Mouse (Mus musculus) liver, embryonic 12.5 days (tissue): ENCODE measurements around the gene Gtf2i. TPM values are rescaled to one million over a fixed set of nuclear protein-coding genes. Genes with fewer than 3 reads are reported as not detected.

ENCODE experiments used
- ATAC-seq: fragments of 200-750 bp; cut with Nextera tagmentation; 2 replicates; pipeline ENCODE4 v1.8.0; 2017; ENCODE audit warnings: moderate number of reproducible peaks, mild to moderate bottlenecking, moderate library complexity
- H3K27ac ChIP-seq: fragments of 300-500 bp; sonication (generic); 2 replicates; pipeline ENCODE4 v1.5.1; 2016; ENCODE audit warnings: mild to moderate bottlenecking
- H3K27me3 ChIP-seq: fragments of 300-500 bp; sonication (generic); replicated peaks from 2 replicates; pipeline ENCODE4 v1.6.1; 2016; ENCODE audit warnings: mild to moderate bottlenecking, moderate library complexity
- H3K36me3 ChIP-seq: fragments of 300-500 bp; sonication (generic); 2 replicates; pipeline ENCODE4 v1.6.1; 2016; ENCODE audit warnings: mild to moderate bottlenecking, moderate library complexity
- H3K4me1 ChIP-seq: fragments of 300-500 bp; sonication (generic); 2 replicates; pipeline ENCODE4 v1.6.1; 2016
- H3K4me2 ChIP-seq: fragments of 300-500 bp; sonication (generic); 2 replicates; pipeline ENCODE4 v1.6.1; 2016; ENCODE audit warnings: mild to moderate bottlenecking, moderate library complexity
- H3K4me3 ChIP-seq: fragments of 300-500 bp; sonication (generic); 2 replicates; pipeline ENCODE4 v1.5.1; 2016; ENCODE audit warnings: mild to moderate bottlenecking, moderate library complexity
- H3K9ac ChIP-seq: fragments of 300-500 bp; sonication (generic); 2 replicates; pipeline ENCODE4 v1.6.1; 2016; ENCODE audit warnings: mild to moderate bottlenecking, moderate library complexity
- H3K9me3 ChIP-seq: fragments of 300-500 bp; sonication (generic); replicated peaks from 2 replicates; pipeline ENCODE4 v1.6.1; 2016; ENCODE audit warnings: mild to moderate bottlenecking, moderate library complexity
- WGBS: fragments of 180-500 bp; shearing (Covaris S2); methylation state at CpG from one replicate; pipeline ENCODE4 v1.1.7; 2016; ENCODE audit not compliant: insufficient replicate concordance; 5-methylcytosine and 5-hydroxymethylcytosine counted together
- polyA plus RNA-seq: library from polyadenylated mRNA; unstranded; fragments of >200 nt; fragmentation: Nextera tagmentation; extraction: Ambion mirVana; gene quantifications from 2 replicates; pipeline ENCODE4 v1.2.1, GENCODE M21; 2016

Gtf2i gene
- polyA plus RNA-seq, 1 experiment from 2014 or later, result 65.4 TPM

DNA sequence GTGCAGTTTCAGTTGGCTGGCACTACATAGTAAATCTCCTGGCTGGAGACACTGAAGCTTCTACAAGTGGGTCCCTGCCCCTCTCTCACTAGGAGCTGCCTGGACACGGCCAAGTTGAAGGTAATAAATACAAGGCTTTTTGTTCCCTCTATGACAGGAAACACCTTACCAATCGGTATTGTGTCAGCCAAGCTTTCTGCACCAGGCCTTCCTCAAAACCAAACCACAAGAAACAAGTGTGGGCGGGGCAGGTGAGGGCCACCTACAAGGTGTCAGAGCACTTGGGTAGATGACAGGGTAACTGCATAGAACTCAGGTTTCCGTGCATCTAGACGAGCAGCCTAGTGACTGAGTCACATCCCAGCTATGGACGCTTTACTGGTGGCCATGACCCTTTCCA, 77.8 kb downstream of the Gtf2i start:
- H3K4me3 ChIP-seq, result no peak overlapping the region
- H3K36me3 ChIP-seq, result peaks cover 63% of the 10 kb centered on the region
- no peaks in the 10 kb centered on the region for H3K27me3 ChIP-seq
- H3K9ac ChIP-seq, result no peak overlapping the region
- peaks cover 53% of the 10 kb centered on the region for H3K4me1 ChIP-seq
- H3K27ac ChIP-seq, result no peak overlapping the region
- WGBS, result 65% methylated on average over 6 of the region's 6 CpGs
- no peak for ATAC-seq
- H3K4me2 ChIP-seq, result no peak overlapping the region
- no peaks in the 10 kb centered on the region for H3K9me3 ChIP-seq

DNA sequence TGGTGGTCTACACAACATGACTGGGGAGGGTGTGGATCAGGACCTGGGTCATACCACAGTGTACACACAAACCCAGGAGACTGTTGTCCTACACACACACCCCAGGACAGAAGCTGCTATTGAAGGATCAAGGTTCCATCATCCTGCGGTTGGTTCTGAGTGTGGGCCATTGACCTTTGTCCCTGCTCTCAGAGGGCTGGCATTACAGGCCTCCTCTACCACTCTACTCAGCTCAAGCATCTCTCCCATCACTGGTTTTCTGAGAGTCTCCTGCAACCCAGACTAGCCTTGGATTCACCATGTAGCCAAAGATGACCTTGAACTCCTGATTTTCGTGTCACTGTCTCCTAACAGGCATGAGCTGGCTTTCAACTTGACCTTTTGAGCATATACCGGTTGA, 78.3 kb downstream of the Gtf2i start:
- 79% methylated on average over 3 of the region's 3 CpGs for WGBS
- peaks cover 59% of the 10 kb centered on the region for H3K4me1 ChIP-seq
- ATAC-seq, result no peak
- no peak overlapping the region for H3K27ac ChIP-seq
- H3K9me3 ChIP-seq, result no peaks in the 10 kb centered on the region
- no peak overlapping the region for H3K4me3 ChIP-seq
- H3K36me3 ChIP-seq, result peaks cover 58% of the 10 kb centered on the region
- no peaks in the 10 kb centered on the region for H3K27me3 ChIP-seq
- no peak overlapping the region for H3K9ac ChIP-seq
- H3K4me2 ChIP-seq, result no peak overlapping the region

DNA sequence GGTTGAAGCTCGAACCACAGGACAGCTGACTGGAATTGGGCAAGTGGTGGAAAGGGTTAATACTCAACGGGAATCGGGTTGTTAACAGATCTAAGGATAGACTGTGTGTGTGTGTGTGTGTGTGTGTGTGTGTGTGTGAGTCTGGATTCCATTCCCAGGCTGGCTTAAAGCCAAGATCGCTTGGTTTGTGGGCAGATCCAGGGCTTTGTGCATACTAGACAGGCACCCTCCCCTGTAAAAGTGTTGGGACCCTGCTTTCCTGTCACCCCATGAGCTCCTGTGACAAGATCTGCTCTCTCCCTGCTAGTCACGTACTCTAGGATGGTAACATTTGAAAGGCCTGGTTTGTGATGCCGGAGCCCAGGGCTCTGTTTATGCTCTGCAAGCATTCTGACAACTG, 79.4 kb downstream of the Gtf2i start:
- H3K36me3 ChIP-seq, result peaks cover 47% of the 10 kb centered on the region
- H3K4me3 ChIP-seq, result no peak overlapping the region
- H3K4me1 ChIP-seq, result peaks cover 61% of the 10 kb centered on the region
- H3K27me3 ChIP-seq, result no peaks in the 10 kb centered on the region
- WGBS, result 55% methylated on average over 6 of the region's 6 CpGs
- H3K4me2 ChIP-seq, result no peak overlapping the region
- ATAC-seq, result no peak
- peak overlapping the region; percentile 28; the same call in 1 of the 2 replicates for H3K27ac ChIP-seq
- H3K9ac ChIP-seq, result no peak overlapping the region
- no peaks in the 10 kb centered on the region for H3K9me3 ChIP-seq

DNA sequence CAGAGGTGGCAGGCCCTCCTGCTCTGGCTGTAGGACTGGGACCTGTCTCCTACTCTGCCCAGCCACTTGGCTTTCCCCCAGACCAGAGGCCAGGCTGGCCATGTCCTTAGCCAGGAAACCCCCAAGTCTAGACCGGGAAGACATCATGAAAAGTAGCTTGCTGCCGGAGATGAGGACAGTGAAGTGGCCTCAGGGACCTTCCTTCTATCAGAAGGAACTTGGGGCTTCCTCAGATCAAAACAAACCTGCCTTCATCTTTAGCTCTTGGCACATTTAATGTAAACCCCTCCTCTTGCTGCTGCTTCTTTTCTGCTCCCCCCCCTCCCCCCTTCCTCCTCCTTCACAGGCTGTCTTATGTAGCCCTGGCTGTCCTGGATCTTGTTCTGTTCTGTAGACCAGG, 80.4 kb downstream of the Gtf2i start:
- Histone ChIP-seq H3K4me2 (no peak overlapping the region), H3K27ac (0 out of 2 replicates have a peak overlapping the region, but pooled peaks have one; percentile 16), H3K4me3 (no peak overlapping the region), H3K9ac (no peak overlapping the region), H3K4me1 (peaks cover 61% of the 10 kb centered on the region), H3K36me3 (peaks cover 37% of the 10 kb centered on the region), H3K27me3 (no peaks in the 10 kb centered on the region), H3K9me3 (no peaks in the 10 kb centered on the region)
- WGBS, result 68% methylated on average over 2 of the region's 2 CpGs
- ATAC-seq, result no peak

DNA sequence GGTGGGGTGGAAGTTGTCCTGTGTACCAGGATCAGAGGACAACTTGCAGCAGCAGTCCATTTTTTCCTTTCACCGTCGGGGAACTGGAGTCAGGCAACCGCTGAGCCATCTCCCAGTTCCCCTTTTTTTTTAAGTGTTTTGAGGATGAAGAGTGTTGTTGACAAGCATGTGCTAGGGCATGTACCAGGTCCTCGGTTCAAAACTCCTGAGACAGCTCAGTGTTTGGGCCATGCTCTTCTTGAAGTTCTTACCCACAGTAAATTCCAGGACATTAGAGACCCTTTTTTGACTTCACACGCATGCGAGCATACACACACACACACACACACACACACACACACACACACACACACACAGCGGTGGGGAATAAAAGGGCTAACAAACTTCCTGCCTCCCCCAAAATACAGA, 81.3 kb downstream of the Gtf2i start:
- Histone ChIP-seq H3K4me3 (no peak overlapping the region), H3K4me2 (no peak overlapping the region), H3K27me3 (no peaks in the 10 kb centered on the region), H3K36me3 (peaks cover 28% of the 10 kb centered on the region), H3K9ac (no peak overlapping the region), H3K27ac (0 out of 2 replicates have a peak overlapping the region, but pooled peaks have one; percentile 50), H3K9me3 (no peaks in the 10 kb centered on the region), H3K4me1 (peaks cover 62% of the 10 kb centered on the region)
- no peak for ATAC-seq
- WGBS, result 31% methylated on average over 7 of the region's 7 CpGs

DNA sequence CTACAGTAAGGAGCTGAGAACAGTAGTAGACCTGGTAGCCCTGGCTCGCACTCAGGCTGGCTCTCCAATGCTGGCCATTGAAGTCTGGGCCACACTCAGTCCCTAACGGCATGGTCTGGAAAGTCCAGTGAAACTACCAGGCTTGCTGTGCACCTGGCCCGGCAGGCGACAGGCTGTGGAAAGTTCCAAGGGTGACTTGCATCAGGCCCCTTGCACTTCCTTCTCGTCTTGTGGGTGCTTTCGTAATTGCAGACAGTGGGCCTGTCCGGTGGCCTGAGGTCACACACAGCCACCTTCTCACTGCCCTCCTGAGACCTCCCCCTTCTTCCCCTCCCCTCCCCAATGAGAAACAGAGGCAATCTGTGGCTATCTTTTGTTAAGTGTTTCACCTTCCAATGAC, 82.0 kb downstream of the Gtf2i start:
- 22% methylated on average over 7 of the region's 7 CpGs for WGBS
- peak; percentile 8; the same call in 1 of the 2 replicates for ATAC-seq
- peak overlapping the region; percentile 29 for H3K4me2 ChIP-seq
- no peak overlapping the region for H3K9ac ChIP-seq
- peak overlapping the region; percentile 32 for H3K27ac ChIP-seq
- H3K4me1 ChIP-seq, result peaks cover 65% of the 10 kb centered on the region
- no peaks in the 10 kb centered on the region for H3K9me3 ChIP-seq
- H3K27me3 ChIP-seq, result no peaks in the 10 kb centered on the region
- H3K36me3 ChIP-seq, result peaks cover 21% of the 10 kb centered on the region
- H3K4me3 ChIP-seq, result no peak overlapping the region

DNA sequence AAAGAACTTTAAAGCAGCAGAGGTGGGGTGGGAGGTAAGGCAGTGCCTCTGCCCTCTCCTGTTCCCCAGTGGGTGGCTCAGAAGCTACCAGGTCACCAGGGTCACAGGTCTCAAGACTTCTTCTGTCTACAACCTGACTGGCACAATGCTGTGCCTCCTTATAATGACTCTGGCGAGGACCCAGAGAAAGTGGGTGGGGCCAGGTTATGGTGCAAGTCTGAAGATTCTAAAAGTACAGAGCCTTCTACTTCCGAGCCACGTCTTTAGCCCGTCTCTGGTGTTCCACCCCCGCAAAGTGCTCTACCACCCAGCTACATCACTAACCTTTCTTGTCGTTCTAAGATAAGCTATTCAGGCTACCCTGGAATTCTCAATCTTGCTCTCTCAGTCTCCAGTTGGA, 82.4 kb downstream of the Gtf2i start:
- no peaks in the 10 kb centered on the region for H3K9me3 ChIP-seq
- WGBS, result 21% methylated on average over 6 of the region's 6 CpGs
- ATAC-seq, result peak; percentile 15; the same call in 1 of the 2 replicates
- H3K27ac ChIP-seq, result peak overlapping the region; percentile 32
- no peak overlapping the region for H3K4me3 ChIP-seq
- no peaks in the 10 kb centered on the region for H3K27me3 ChIP-seq
- peaks cover 65% of the 10 kb centered on the region for H3K4me1 ChIP-seq
- H3K9ac ChIP-seq, result no peak overlapping the region
- peak overlapping the region; percentile 29 for H3K4me2 ChIP-seq
- H3K36me3 ChIP-seq, result peaks cover 17% of the 10 kb centered on the region

DNA sequence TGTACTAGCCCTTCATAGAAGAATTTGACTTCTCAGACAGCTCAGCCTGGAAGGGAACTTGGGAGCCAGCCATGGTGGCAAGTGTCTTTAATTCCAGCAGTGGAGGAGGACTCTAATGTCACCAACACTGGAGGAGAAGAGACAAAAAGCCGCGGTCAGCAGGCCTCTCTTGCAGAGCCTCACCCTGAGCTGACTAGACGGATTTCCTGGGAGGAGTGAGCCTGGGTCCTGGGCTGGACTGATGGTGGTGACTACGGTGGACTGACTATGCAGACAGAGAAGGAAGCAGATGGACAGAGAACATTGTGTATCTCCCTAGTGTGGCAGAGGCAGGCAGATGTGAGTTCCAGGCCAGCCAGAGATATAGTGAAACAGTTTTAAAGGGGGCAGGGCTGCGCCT, 83.2 kb downstream of the Gtf2i start:
- ATAC-seq, result 0 out of 2 replicates have a peak, but pooled peaks have one; percentile 11
- no peak overlapping the region for H3K9ac ChIP-seq

DNA sequence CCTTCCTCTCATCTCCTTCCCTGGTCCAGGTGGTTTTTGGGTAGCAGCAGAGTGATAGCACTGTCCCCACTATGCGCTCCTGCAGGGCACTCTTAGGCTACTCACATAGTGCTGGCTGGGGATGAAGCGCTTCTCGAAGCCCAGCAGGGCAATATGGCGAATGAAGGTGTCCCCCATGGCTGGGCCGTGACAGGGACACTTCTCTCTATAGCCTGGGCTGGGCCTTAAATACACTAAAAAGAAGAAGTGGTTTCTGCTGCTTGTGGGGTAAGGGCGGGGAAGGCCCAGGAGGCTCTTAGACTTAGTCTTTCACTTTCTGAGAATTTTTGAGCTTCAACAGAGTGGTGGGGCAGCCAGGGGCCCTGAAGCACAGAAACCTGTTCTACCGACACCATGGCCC, 85.2 kb downstream of the Gtf2i start, which contains the start of gene Ncf1:
Gene Ncf1, minus strand, starts transcription at position 235 of the 400 bp plus-strand sequence.
- ATAC-seq, result no peak
- 45% methylated on average over 7 of the region's 7 CpGs for WGBS
- no peak within 1 kb of the TSS for H3K4me2 ChIP-seq
- H3K4me3 ChIP-seq, result peak within 1 kb of the TSS; percentile 13
- H3K9ac ChIP-seq, result no peak within 1 kb of the TSS
- no peaks in the 10 kb centered on the region for H3K9me3 ChIP-seq
- H3K4me1 ChIP-seq, result peaks cover 55% of the 10 kb centered on the region
- no peaks in the 10 kb centered on the region for H3K36me3 ChIP-seq
- peak within 1 kb of the TSS; percentile 64 for H3K27ac ChIP-seq
- peaks cover 4% of the 10 kb centered on the region; the same call in 1 of the 2 replicates for H3K27me3 ChIP-seq

More for the DNA sequence above, 83.2 kb downstream of the Gtf2i start:
- Histone ChIP-seq H3K4me1 (peaks cover 63% of the 10 kb centered on the region), H3K4me3 (no peak overlapping the region), H3K27ac (no peak overlapping the region), H3K27me3 (0 out of 2 replicates have a peak, but pooled peaks cover 2% of the 10 kb centered on the region), H3K4me2 (no peak overlapping the region), H3K9me3 (no peaks in the 10 kb centered on the region), H3K36me3 (peaks cover 9% of the 10 kb centered on the region)
- 25% methylated on average over 5 of the region's 5 CpGs for WGBS

DNA sequence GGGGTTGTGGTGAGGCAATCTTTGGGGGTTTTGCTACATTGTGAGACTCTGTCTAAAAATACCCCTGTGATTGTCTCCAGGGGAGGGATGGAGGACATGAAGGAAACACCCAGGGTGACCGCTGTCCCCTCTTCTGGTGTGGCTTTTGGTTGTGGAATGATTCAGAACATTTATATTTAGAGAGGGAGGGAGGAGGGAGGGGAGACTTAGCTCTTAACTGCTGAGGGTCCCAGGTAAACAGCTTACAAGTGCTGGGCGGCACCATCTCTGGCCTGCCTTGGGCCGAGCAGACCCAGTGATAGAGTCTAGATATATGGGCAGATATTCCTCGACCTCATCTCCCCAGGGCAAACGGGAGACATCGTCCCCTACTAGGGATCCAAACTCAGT, 86.3 kb downstream of the Gtf2i start:
- Histone ChIP-seq H3K4me3 (peak overlapping the region; percentile 13), H3K4me1 (peaks cover 44% of the 10 kb centered on the region), H3K9ac (0 out of 2 replicates have a peak overlapping the region, but pooled peaks have one; percentile 27), H3K36me3 (no peaks in the 10 kb centered on the region), H3K27ac (peak overlapping the region; percentile 64), H3K4me2 (peak overlapping the region; percentile 13; the same call in 1 of the 2 replicates), H3K27me3 (peaks cover 5% of the 10 kb centered on the region; the same call in 1 of the 2 replicates), H3K9me3 (no peaks in the 10 kb centered on the region)
- WGBS, result 49% methylated on average over 6 of the region's 6 CpGs
- no peak for ATAC-seq

DNA sequence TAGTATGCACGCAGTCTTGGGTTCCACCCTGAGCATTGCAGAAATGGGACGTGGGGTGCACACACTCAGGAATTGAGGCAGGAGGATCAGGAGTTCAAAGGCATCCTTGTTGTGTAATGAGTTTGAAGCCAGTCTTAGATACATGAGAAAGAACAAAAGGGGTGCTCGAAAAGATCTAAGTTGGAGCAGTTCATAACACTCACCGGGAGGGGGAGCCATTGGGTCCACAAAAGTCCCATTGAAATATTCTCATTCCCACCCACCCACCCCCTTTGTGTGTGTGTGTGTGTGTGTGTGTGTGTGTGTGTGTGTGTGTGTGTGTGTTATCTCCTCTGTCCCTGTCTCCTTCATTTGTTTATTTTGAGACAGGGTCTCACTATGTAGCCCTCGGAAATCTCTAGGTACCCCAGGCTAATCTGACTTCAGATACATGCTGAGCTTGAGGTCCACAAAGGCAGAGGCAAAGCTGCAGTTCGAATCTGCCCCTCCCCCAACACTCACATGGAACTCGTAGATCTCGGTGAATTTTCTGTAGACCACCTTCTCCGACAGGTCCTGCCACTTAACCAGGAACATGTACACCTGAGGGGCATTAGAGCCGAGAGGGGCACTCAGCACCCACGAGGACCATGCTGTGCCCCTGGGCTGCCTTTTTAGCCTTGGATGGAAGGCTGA, 86.8 kb downstream of the Gtf2i start:
- no peak overlapping the region for H3K4me3 ChIP-seq
- peaks cover 39% of the 10 kb centered on the region for H3K4me1 ChIP-seq
- H3K9me3 ChIP-seq, result no peaks in the 10 kb centered on the region
- 0 out of 2 replicates have a peak overlapping the region, but pooled peaks have one; percentile 27 for H3K9ac ChIP-seq
- H3K27me3 ChIP-seq, result peaks cover 11% of the 10 kb centered on the region
- H3K4me2 ChIP-seq, result peak overlapping the region; percentile 13; the same call in 1 of the 2 replicates
- no peaks in the 10 kb centered on the region for H3K36me3 ChIP-seq
- no peak for ATAC-seq
- WGBS, result 20% methylated on average over 11 of the region's 11 CpGs
- H3K27ac ChIP-seq, result no peak overlapping the region; the same call in 1 of the 2 replicates

DNA sequence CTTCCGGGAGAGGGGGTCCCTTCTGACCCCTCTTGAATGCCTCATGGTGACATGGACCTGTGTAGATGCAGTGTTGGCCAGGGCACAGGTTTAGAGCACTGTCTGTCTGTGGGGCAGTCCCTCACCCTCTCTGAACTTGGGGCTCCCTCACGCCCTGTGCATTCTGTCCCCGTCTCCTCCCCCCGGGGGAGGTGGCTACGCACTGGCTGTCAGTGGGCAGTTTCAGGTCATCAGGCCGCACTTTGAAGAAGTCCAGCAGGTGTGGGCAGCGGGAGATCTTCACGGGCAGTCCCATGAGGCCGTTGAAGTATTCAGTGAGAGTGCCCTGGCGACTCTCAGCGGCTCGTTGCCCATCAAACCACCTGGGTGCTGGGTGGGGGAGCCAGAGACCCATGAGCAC, 87.6 kb downstream of the Gtf2i start:
- H3K36me3 ChIP-seq, result no peaks in the 10 kb centered on the region
- WGBS, result 63% methylated on average over 12 of the region's 12 CpGs
- H3K4me2 ChIP-seq, result no peak overlapping the region
- H3K9ac ChIP-seq, result no peak overlapping the region
- H3K4me1 ChIP-seq, result peaks cover 35% of the 10 kb centered on the region
- H3K27me3 ChIP-seq, result peaks cover 18% of the 10 kb centered on the region
- ATAC-seq, result no peak
- H3K4me3 ChIP-seq, result no peak overlapping the region
- H3K9me3 ChIP-seq, result no peaks in the 10 kb centered on the region
- H3K27ac ChIP-seq, result no peak overlapping the region
